Mouse (Mus musculus) MEL (cell line): ENCODE data around the gene Siah2. TPM values are rescaled to one million over a fixed set of nuclear protein-coding genes. Genes with fewer than 3 reads are reported as not detected.

Source experiments
- DNase-seq: peaks from one replicate; pipeline ENCODE4 v3.0.0; 2011; ENCODE audit warnings: low read depth, low spot score
- H3K27ac ChIP-seq: 2 replicates; pipeline ENCODE4 v1.5.1; 2012; ENCODE audit warnings: low read depth, mild to moderate bottlenecking, control low read depth, low read length, moderate library complexity; ENCODE audit not compliant: control insufficient read depth
- H3K27me3 ChIP-seq, 2 experiments: fragments of 150-350 bp in 1 of 2; sonication (generic) in 1 of 2; 2 replicates each; pipeline ENCODE4 v1.6.1; 2012; ENCODE audit warnings: low read length in 2 of 2, mild to moderate bottlenecking in 2 of 2, improper control_type of control experiment in 1 of 2, moderate library complexity in 1 of 2; ENCODE audit not compliant: insufficient read depth in 2 of 2, control insufficient read depth in 1 of 2
- H3K36me3 ChIP-seq, 2 experiments: 2 replicates each; pipeline ENCODE4 v1.6.1; 2012 to 2014; ENCODE audit warnings: low read length in 2 of 2, improper control_type of control experiment in 1 of 2, inconsistent platforms in 1 of 2, mild to moderate bottlenecking in 1 of 2; ENCODE audit not compliant: insufficient read depth in 2 of 2, control insufficient read depth in 1 of 2
- H3K4me1 ChIP-seq, 2 experiments: fragments of 150-350 bp in 1 of 2; sonication (generic) in 1 of 2; 2 replicates each; pipeline ENCODE4 v1.6.1; 2012; ENCODE audit warnings: low read length in 2 of 2, improper control_type of control experiment in 1 of 2, mild to moderate bottlenecking in 1 of 2; ENCODE audit not compliant: insufficient read depth in 2 of 2, control insufficient read depth in 1 of 2
- H3K4me3 ChIP-seq, 2 experiments: fragments of 150-350 bp in 1 of 2; sonication (generic) in 1 of 2; 2 replicates each; pipeline ENCODE4 v1.5.1; 2012; ENCODE audit warnings: low read depth in 2 of 2, low read length in 2 of 2, mild to moderate bottlenecking in 2 of 2, moderate library complexity in 2 of 2, control low read depth in 1 of 2, improper control_type of control experiment in 1 of 2; ENCODE audit not compliant: control insufficient read depth in 1 of 2, insufficient read depth in 1 of 2
- H3K79me2 ChIP-seq: 2 replicates; pipeline ENCODE4 v1.6.1; 2012; ENCODE audit warnings: mild to moderate bottlenecking, low read length, moderate library complexity; ENCODE audit not compliant: control insufficient read depth, poor library complexity, insufficient read depth
- H3K9ac ChIP-seq: 2 replicates; pipeline ENCODE4 v1.6.1; 2012; ENCODE audit warnings: low read depth, mild to moderate bottlenecking, control low read depth, low read length, moderate library complexity; ENCODE audit not compliant: control insufficient read depth, poor library complexity, severe bottlenecking
- H3K9me3 ChIP-seq: fragments of 150-350 bp; sonication (generic); replicated peaks from 2 replicates; pipeline ENCODE4 v1.6.1; 2012; ENCODE audit warnings: mild to moderate bottlenecking, low read length, improper control_type of control experiment, moderate library complexity; ENCODE audit not compliant: insufficient read depth
- CTCF ChIP-seq, 3 experiments: IDR thresholded peaks in 2 of 3; conservative IDR thresholded peaks in 1 of 3; 2 replicates each; pipeline ENCODE4 v1.5.1; 2011 to 2012; ENCODE audit warnings: low read length in 3 of 3, low read depth in 2 of 3, mild to moderate bottlenecking in 2 of 3, improper control_type of control experiment in 1 of 3, inconsistent platforms in 1 of 3, mixed read lengths in 1 of 3, moderate library complexity in 1 of 3; ENCODE audit not compliant: control insufficient read depth in 1 of 3, insufficient read depth in 1 of 3, poor library complexity in 1 of 3, severe bottlenecking in 1 of 3
- ETS1 ChIP-seq: IDR thresholded peaks from 2 replicates; pipeline ENCODE4 v1.6.1; 2012; ENCODE audit warnings: low read depth, mild to moderate bottlenecking, inconsistent platforms, low read length, improper control_type of control experiment, moderate library complexity
- GATA1 ChIP-seq: IDR thresholded peaks from 2 replicates; pipeline ENCODE4 v1.6.1; 2011; ENCODE audit warnings: low read depth, low read length, improper control_type of control experiment
- HCFC1 ChIP-seq: IDR thresholded peaks from 2 replicates; pipeline ENCODE4 v1.6.1; 2012; ENCODE audit warnings: low read depth, mild to moderate bottlenecking, inconsistent platforms, low read length, improper control_type of control experiment, moderate library complexity
- MAFK ChIP-seq: IDR thresholded peaks from 2 replicates; pipeline ENCODE4 v1.6.1; 2011; ENCODE audit warnings: low read depth, mild to moderate bottlenecking, low read length, improper control_type of control experiment, borderline replicate concordance
- MAX ChIP-seq: IDR thresholded peaks from 2 replicates; pipeline ENCODE4 v1.6.1; 2011; ENCODE audit warnings: low read length, improper control_type of control experiment
- MAZ ChIP-seq: IDR thresholded peaks from 2 replicates; pipeline ENCODE4 v1.6.1; 2012; ENCODE audit warnings: low read depth, mild to moderate bottlenecking, inconsistent platforms, low read length, improper control_type of control experiment
- MYC ChIP-seq: IDR thresholded peaks from 2 replicates; pipeline ENCODE4 v1.6.1; 2011; ENCODE audit warnings: low read depth, mild to moderate bottlenecking, low read length, improper control_type of control experiment, moderate library complexity
- NRF1 ChIP-seq: IDR thresholded peaks from 2 replicates; pipeline ENCODE4 v1.6.1; 2014; ENCODE audit warnings: low read depth, mild to moderate bottlenecking, inconsistent platforms, low read length, improper control_type of control experiment, moderate library complexity; ENCODE audit not compliant: poor library complexity, insufficient read depth, severe bottlenecking
- POLR2A ChIP-seq, 2 experiments: IDR thresholded peaks; 2 replicates each; pipeline ENCODE4 v1.6.1; 2011 to 2012; ENCODE audit warnings: low read length in 2 of 2, mild to moderate bottlenecking in 2 of 2, control low read depth in 1 of 2, improper control_type of control experiment in 1 of 2, low read depth in 1 of 2, moderate library complexity in 1 of 2; ENCODE audit not compliant: control insufficient read depth in 1 of 2, insufficient read depth in 1 of 2, poor library complexity in 1 of 2
- POLR2AphosphoS2 ChIP-seq: IDR thresholded peaks from 2 replicates; pipeline ENCODE4 v1.6.1; 2011; ENCODE audit warnings: low read length, improper control_type of control experiment
- RAD21 ChIP-seq: IDR thresholded peaks from 2 replicates; pipeline ENCODE4 v1.6.1; 2011; ENCODE audit warnings: mild to moderate bottlenecking, low read depth, low read length, improper control_type of control experiment
- RCOR1 ChIP-seq: IDR thresholded peaks from 2 replicates; pipeline ENCODE4 v1.6.1; 2012; ENCODE audit warnings: low read depth, mild to moderate bottlenecking, inconsistent platforms, low read length, improper control_type of control experiment
- SMC3 ChIP-seq: IDR thresholded peaks from 2 replicates; pipeline ENCODE4 v1.6.1; 2011; ENCODE audit warnings: low read depth, low read length, improper control_type of control experiment
- TAL1 ChIP-seq: IDR thresholded peaks from 2 replicates; pipeline ENCODE4 v1.6.1; 2012; ENCODE audit warnings: mild to moderate bottlenecking, inconsistent platforms, low read length, moderate library complexity, mixed read lengths
- TCF12 ChIP-seq: IDR thresholded peaks from 2 replicates; pipeline ENCODE4 v1.6.1; 2014; ENCODE audit warnings: low read depth, mild to moderate bottlenecking, inconsistent platforms, low read length, improper control_type of control experiment, moderate library complexity
- UBTF ChIP-seq: IDR thresholded peaks from 2 replicates; pipeline ENCODE4 v1.6.1; 2012; ENCODE audit warnings: low read depth, mild to moderate bottlenecking, inconsistent platforms, low read length, improper control_type of control experiment, moderate library complexity, borderline replicate concordance; ENCODE audit not compliant: insufficient read depth
- USF1 ChIP-seq: IDR thresholded peaks from 2 replicates; pipeline ENCODE4 v1.6.1; 2014; ENCODE audit warnings: low read depth, mild to moderate bottlenecking, inconsistent platforms, low read length, improper control_type of control experiment, moderate library complexity
- ZMIZ1 ChIP-seq: IDR thresholded peaks from 2 replicates; pipeline ENCODE4 v1.6.1; 2012; ENCODE audit warnings: low read depth, mild to moderate bottlenecking, inconsistent platforms, low read length, improper control_type of control experiment, moderate library complexity
- ZNF384 ChIP-seq: IDR thresholded peaks from 2 replicates; pipeline ENCODE4 v1.6.1; 2012; ENCODE audit warnings: low read depth, mild to moderate bottlenecking, inconsistent platforms, low read length, improper control_type of control experiment
- polyA plus RNA-seq, 2 experiments: library from polyadenylated mRNA; stranded (reverse) in 1 of 2; unstranded in 1 of 2; fragments of >175 nt in 1 of 2; fragments of >200 nt in 1 of 2; gene quantifications; 2 replicates each; pipeline versions ENCODE4 v1.2.1 to v1.2.4; 2012; ENCODE audit warnings: low replicate concordance in 2 of 2, low read depth in 1 of 2; ENCODE audit not compliant: insufficient read length in 2 of 2, insufficient read depth in 1 of 2, missing spikeins in 1 of 2
- total RNA-seq: library from RNA; depleted of rRNA; stranded (reverse); fragments of 300-350 nt; gene quantifications from 2 replicates; pipeline ENCODE4 v1.2.3, GENCODE M21; 2012

Siah2 gene
- total and polyA plus RNA-seq, 3 experiments, result 17.6 to 58.1 (median 22.5) TPM

- no peaks in the 10 kb centered on the region for H3K27me3 ChIP-seq
- no peaks in the 10 kb centered on the region for H3K79me2 ChIP-seq
- TF ChIP-seq USF1 (no peak), ZNF384 (peak; percentile 35; the same call in 1 of the 2 replicates), MYC (no peak), RAD21 (no peak)
- H3K4me1 ChIP-seq, result no peaks in the 10 kb centered on the region
- H3K4me3 ChIP-seq, result no peak overlapping the region
- H3K9me3 ChIP-seq, result no peaks in the 10 kb centered on the region
- H3K27ac ChIP-seq, result no peak overlapping the region
- H3K9ac ChIP-seq, result no peak overlapping the region
- H3K36me3 ChIP-seq, result 0 out of 4 replicates have a peak, but pooled peaks cover 0 to 1% of the 10 kb centered on the region in 2 experiments
- DNase-seq, result no peak
Measured at GRCm38 (mm10) chr3:58673295-58673694, 18.9 kb downstream of the Siah2 start.

DNA sequence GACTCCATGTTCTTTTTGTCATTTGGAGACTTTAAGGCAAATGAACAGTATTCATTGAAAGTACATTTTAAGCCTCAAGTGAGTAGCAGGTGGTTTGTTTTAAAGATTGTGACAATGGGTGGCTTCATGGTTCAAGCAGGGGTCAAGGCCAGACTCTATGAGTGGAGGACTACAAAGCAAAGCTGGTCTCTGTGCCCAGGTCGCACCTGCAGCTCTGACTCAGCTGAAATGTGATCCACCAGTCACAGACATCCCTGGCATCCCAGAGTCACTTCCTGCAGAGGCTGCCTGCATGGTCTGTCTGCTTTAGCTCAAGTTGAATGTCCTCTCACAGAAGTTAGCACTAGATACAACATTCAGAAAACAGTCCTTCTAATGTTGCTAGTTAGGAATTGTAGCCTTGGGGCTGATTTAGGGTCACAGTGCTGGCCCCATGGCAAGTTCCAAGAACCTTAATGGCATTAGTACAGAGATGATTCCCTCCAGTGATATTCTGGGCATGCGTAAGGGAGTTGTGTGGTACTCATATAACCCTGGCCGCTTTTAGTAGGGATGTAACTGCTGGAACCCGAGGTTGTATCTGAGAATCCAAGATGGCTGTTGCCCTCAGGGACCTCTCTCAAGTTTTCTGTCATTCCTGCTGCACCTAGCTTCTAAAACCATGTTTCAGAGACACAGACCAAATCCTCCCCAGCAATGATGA lies 19.6 kb downstream of the Siah2 start:
- no peak overlapping the region for H3K27ac ChIP-seq
- no peaks in the 10 kb centered on the region for H3K4me1 ChIP-seq
- H3K79me2 ChIP-seq, result no peaks in the 10 kb centered on the region
- H3K9ac ChIP-seq, result no peak overlapping the region
- no peaks in the 10 kb centered on the region for H3K9me3 ChIP-seq
- DNase-seq, result no peak
- no peaks in the 10 kb centered on the region for H3K27me3 ChIP-seq
- 0 out of 4 replicates have a peak, but pooled peaks cover 0 to 1% of the 10 kb centered on the region in 2 experiments for H3K36me3 ChIP-seq
- no peak overlapping the region for H3K4me3 ChIP-seq
- TF ChIP-seq UBTF (no peak), MYC (no peak), MAFK (no peak), POLR2AphosphoS2 (no peak), NRF1 (no peak), GATA1 (no peak), RCOR1 (no peak), TAL1 (no peak), MAZ (no peak), MAX (no peak), TCF12 (no peak), ZMIZ1 (no peak), SMC3 (no peak), ETS1 (no peak), CTCF (IDR thresholded peaks at IDR 0.05 in 2 of 3, conservative IDR thresholded peaks at IDR 0.05 in 1 of 3; ENCODE audit: control insufficient read depth in 1 of 3, insufficient read depth in 1 of 3, low read depth in 2 of 3, low read length in 3 of 3, poor library complexity in 1 of 3, severe bottlenecking in 1 of 3) (no peak), POLR2A (IDR thresholded peaks at IDR 0.05; ENCODE audit: control insufficient read depth in 1 of 2, insufficient read depth in 1 of 2, low read depth in 1 of 2, low read length in 2 of 2, poor library complexity in 1 of 2) (no peak), HCFC1 (no peak), ZNF384 (no peak)
